Mouse (Mus musculus): Measurements from ENCODE around the gene Gnb2. TPM values are rescaled to one million over a fixed set of nuclear protein-coding genes. Genes with fewer than 3 reads are reported as not detected.

Gene Gnb2
- polyA plus RNA-seq, 1 experiment from 2014 or later = 513 TPM

DNA sequence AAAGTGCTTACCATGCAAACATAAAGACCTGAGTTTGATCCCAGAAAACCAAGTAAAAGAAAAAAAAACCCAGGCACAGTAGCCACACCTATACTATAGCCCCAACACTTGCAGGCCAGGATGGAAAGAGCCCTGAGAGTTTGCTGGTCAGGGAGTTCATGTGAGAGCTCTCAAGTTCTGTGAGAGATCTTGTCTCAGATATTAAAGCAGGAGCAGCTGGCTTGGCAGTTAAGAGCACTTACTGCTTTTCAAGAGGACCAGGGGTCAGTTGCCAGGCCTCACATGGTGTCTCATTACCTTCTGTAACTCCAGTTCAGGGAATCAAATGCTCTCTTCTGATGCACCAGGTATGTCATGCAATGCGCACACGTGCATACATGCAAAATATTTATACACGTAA is 1.5 kb upstream of the Gnb2 start:
- H3K9me3 ChIP-seq (ENCODE audit: low read length) = no peaks in the 10 kb centered on the region
- H3K36me3 ChIP-seq (ENCODE audit: insufficient read depth, low read length) = no peaks in the 10 kb centered on the region
- H3K27me3 ChIP-seq (replicated peaks; ENCODE audit: insufficient read depth, low read length) = no peaks in the 10 kb centered on the region
- peaks cover 10% of the 10 kb centered on the region for H3K4me1 ChIP-seq (ENCODE audit: insufficient read depth, low read depth, low read length)
- no peak overlapping the region for H3K9ac ChIP-seq (replicated peaks; ENCODE audit: low read depth)
- WGBS = 65% methylated on average over 3 of the region's 3 CpGs
- no peak overlapping the region for H3K4me3 ChIP-seq (ENCODE audit: low read depth, low read length)
- DNase-seq (ENCODE audit: low spot score) (peak; percentile 67), ATAC-seq (no peak)
- peak; percentile 39; the same call in 1 of the 2 replicates for TF ChIP-seq EP300 (IDR thresholded peaks at IDR 0.05)
- TF ChIP-seq CTCF (IDR thresholded peaks at IDR 0.05) = no peak
- no peak overlapping the region for H3K27ac ChIP-seq (ENCODE audit: low read length)
- H3K4me2 ChIP-seq (replicated peaks; ENCODE audit: low read depth, low read length) = no peak overlapping the region

DNA sequence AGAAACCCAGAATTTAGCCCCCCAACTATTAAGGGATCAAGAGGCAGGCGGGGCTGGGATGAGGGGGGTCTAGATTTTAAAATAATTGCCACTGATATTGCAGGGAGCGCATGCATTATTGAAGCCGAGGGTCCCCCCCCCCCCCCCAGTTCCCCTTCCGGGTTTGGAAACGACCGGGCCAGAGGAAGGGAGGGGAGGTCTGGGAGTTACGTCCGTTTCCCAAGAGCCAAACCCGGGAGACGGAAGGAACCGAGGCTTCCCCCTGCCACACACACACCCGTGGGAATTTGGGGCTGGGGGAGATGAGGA is 548 bp downstream of the Gnb2 start:
- WGBS = 0% methylated on average over 4 of the region's 12 CpGs
- peak overlapping the region; percentile 89 for H3K27ac ChIP-seq (ENCODE audit: low read length)
- H3K9ac ChIP-seq (replicated peaks; ENCODE audit: low read depth) = peak overlapping the region; percentile 79
- peak; percentile 34 for ATAC-seq
- peaks cover 16% of the 10 kb centered on the region for H3K36me3 ChIP-seq (ENCODE audit: insufficient read depth, low read length)
- TF ChIP-seq EP300 (IDR thresholded peaks at IDR 0.05) (no peak), CTCF (IDR thresholded peaks at IDR 0.05) (no peak)
- peak overlapping the region; percentile 75 for H3K4me3 ChIP-seq (ENCODE audit: low read depth, low read length)
- H3K9me3 ChIP-seq (ENCODE audit: low read length) = no peaks in the 10 kb centered on the region
- H3K27me3 ChIP-seq (replicated peaks; ENCODE audit: insufficient read depth, low read length) = no peaks in the 10 kb centered on the region
- DNase-seq (ENCODE audit: low spot score) = no peak
- peaks cover 10% of the 10 kb centered on the region for H3K4me1 ChIP-seq (ENCODE audit: insufficient read depth, low read depth, low read length)
- peak overlapping the region; percentile 92 for H3K4me2 ChIP-seq (replicated peaks; ENCODE audit: low read depth, low read length)

DNA sequence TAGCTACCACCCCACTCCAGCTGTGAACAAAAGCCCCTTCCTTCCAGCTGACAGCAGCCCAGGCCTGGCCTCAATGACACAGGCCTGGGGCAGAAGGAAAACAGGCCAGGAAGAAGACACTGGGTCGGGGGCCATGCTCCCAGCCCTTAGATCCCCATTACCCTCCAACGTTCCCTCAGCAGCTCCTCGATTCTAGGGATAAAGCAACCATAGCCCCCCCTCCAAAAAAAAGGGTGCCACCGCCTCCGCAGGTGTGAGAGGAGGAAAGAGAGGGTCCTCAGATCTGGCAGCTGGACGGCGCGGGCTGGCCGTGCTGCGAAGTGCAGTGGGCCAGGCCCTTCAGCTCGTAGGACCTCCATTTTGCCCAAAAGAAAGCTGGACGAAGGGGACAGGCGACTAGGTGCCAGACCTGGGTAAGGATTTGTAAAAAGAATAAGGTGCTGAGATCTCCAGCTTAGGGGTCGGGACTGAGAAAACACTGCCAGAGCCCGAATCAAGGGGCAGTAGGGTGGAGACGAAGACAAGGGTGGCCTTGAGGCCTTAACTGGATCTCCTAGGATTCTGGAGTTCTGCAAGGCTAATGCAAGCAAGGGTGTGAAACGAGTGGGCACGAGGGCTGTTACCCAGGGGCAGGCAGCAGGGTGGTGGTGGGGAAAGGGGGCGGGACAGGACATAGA is 1.0 kb downstream of the Gnb2 start:
- ATAC-seq = no peak

DNA sequence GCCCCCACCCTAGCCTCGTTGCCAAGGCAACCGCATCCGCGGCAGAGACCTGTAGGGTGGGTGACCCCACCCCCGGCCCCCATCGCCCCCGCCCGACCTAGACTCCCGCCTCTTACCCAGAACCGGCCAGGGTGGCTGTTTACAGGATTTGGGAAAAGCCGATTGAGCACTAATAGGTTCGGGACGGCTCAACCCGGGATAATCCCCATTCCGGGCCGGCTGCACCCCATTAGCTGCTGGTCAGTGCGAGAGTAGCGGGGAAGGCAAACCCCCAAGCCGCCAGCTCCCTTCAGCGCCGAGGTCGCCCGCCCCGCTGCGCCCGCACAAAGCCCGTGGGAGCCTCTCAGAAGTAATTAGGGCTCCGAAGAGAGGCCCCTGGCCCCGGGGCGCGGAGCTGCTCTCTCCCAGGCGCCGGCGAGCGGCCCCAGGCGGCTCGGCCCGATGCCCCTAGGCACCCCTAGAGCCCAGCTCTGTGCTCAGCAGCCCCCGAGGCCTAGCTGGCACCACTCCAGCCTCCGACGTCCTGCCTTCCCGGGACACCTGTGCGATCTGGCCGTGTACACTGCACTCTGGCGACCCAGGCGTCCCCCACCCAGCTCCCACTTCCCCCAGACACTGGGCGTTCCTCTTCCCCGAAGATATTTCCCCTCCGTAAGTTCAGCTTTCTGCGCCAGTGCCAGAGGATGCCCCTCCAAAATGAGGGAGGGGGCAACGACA is 1.7 kb downstream of the Gnb2 start:
- H3K27ac ChIP-seq (ENCODE audit: low read length) = peak overlapping the region; percentile 89
- H3K27me3 ChIP-seq (replicated peaks; ENCODE audit: insufficient read depth, low read length) = no peaks in the 10 kb centered on the region
- H3K4me1 ChIP-seq (ENCODE audit: insufficient read depth, low read depth, low read length) = peaks cover 10% of the 10 kb centered on the region
- no peaks in the 10 kb centered on the region for H3K9me3 ChIP-seq (ENCODE audit: low read length)
- H3K4me2 ChIP-seq (replicated peaks; ENCODE audit: low read depth, low read length) = peak overlapping the region; percentile 92
- DNase-seq (ENCODE audit: low spot score) (peak; percentile 45), ATAC-seq (0 out of 2 replicates have a peak, but pooled peaks have one; percentile 0)
- H3K36me3 ChIP-seq (ENCODE audit: insufficient read depth, low read length) = peaks cover 21% of the 10 kb centered on the region
- peak overlapping the region; percentile 75 for H3K4me3 ChIP-seq (ENCODE audit: low read depth, low read length)
- under 1% methylated on average over 42 of the region's 51 CpGs for WGBS
- H3K9ac ChIP-seq (replicated peaks; ENCODE audit: low read depth) = peak overlapping the region; percentile 79
- TF ChIP-seq CTCF (IDR thresholded peaks at IDR 0.05) (0 out of 2 replicates have a peak, but pooled peaks have one; percentile 1), EP300 (IDR thresholded peaks at IDR 0.05) (0 out of 2 replicates have a peak, but pooled peaks have one; percentile 6)

More for the DNA sequence above, 1.0 kb downstream of the Gnb2 start:
- Histone ChIP-seq H3K4me2 (replicated peaks; ENCODE audit: low read depth, low read length) (peak overlapping the region; percentile 92), H3K9ac (replicated peaks; ENCODE audit: low read depth) (peak overlapping the region; percentile 79), H3K9me3 (ENCODE audit: low read length) (no peaks in the 10 kb centered on the region), H3K27me3 (replicated peaks; ENCODE audit: insufficient read depth, low read length) (no peaks in the 10 kb centered on the region), H3K27ac (ENCODE audit: low read length) (peak overlapping the region; percentile 89), H3K36me3 (ENCODE audit: insufficient read depth, low read length) (peaks cover 21% of the 10 kb centered on the region), H3K4me3 (ENCODE audit: low read depth, low read length) (peak overlapping the region; percentile 75), H3K4me1 (ENCODE audit: insufficient read depth, low read depth, low read length) (peaks cover 10% of the 10 kb centered on the region)
- DNase-seq (ENCODE audit: low spot score) = peak; percentile 43
- TF ChIP-seq CTCF (IDR thresholded peaks at IDR 0.05) = no peak
- TF ChIP-seq EP300 (IDR thresholded peaks at IDR 0.05) = no peak
- 2% methylated on average over 19 of the region's 19 CpGs for WGBS

DNA sequence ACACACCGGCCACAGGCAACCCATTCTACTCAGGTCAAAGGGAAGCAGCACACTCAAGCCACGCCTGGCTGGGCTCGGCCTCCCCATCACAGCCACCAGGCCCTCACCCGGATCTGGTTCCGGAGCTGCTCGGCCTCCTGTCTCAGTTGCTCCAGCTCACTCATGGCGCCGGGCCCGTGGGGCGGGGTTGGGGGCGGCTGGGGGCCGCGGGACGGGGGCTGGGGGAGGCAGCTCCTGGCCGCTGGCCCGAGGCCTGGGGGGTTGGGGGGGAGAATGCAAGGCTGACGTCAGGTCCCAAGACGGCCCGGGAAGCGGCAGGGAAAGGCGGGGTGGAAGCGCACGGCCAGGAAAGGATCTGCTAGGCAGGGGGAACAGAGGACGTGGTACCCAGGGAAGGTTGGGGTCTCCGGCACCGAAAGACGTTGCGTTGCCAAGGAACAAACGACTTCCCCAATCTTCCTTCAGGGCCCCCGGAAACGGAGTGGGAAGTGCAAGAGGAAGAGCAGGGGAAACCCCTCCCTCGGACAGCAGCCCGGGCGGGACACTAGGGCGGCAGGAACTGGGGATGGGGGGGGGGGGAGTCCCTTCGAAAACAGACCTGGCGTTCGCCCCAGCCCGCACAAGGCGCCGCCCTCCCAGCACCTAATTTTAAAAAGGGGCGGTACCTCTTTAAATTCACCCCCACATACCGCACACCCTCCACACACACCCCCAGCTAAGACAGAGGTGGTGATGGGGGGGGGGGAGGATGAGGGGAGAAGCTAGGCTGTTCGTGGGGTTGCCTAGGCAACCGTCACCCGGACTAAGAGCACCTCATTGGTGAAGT is 2.5 kb downstream of the Gnb2 start:
- Histone ChIP-seq H3K4me2 (replicated peaks; ENCODE audit: low read depth, low read length) (peak overlapping the region; percentile 92), H3K9me3 (ENCODE audit: low read length) (no peaks in the 10 kb centered on the region), H3K4me3 (ENCODE audit: low read depth, low read length) (peak overlapping the region; percentile 75), H3K36me3 (ENCODE audit: insufficient read depth, low read length) (peaks cover 21% of the 10 kb centered on the region), H3K27ac (ENCODE audit: low read length) (peak overlapping the region; percentile 89), H3K9ac (replicated peaks; ENCODE audit: low read depth) (peak overlapping the region; percentile 79), H3K27me3 (replicated peaks; ENCODE audit: insufficient read depth, low read length) (no peaks in the 10 kb centered on the region), H3K4me1 (ENCODE audit: insufficient read depth, low read depth, low read length) (peaks cover 10% of the 10 kb centered on the region)
- DNase-seq (ENCODE audit: low spot score) (peak; percentile 79), ATAC-seq (peak; percentile 38)
- WGBS = 1% methylated on average over 36 of the region's 46 CpGs
- TF ChIP-seq CTCF (IDR thresholded peaks at IDR 0.05) (no peak), EP300 (IDR thresholded peaks at IDR 0.05) (peak; percentile 18; the same call in 1 of the 2 replicates)

DNA sequence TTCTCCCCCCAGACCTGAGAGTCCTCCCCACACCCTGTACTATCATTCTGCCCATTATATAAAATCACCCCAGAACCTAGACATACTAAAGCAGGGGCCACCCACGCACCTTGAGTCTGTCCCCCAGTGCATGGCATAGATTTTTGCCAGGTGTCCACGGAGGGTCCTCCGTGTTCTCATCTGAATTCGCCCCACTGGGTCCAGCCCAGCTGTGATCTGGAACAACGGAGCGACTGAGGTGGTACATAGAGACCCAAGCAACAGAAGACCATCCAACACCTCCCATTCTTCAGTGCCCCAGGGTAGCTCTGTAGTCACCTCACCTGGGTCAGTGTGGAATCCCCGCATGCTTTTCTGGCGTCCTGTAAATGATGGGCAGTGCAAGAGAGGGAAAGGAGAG is 3.2 kb downstream of the Gnb2 start:
- Histone ChIP-seq H3K4me1 (ENCODE audit: insufficient read depth, low read depth, low read length) (peaks cover 10% of the 10 kb centered on the region), H3K9ac (replicated peaks; ENCODE audit: low read depth) (peak overlapping the region; percentile 79; the same call in 1 of the 2 replicates), H3K36me3 (ENCODE audit: insufficient read depth, low read length) (peaks cover 25% of the 10 kb centered on the region), H3K27me3 (replicated peaks; ENCODE audit: insufficient read depth, low read length) (no peaks in the 10 kb centered on the region), H3K4me2 (replicated peaks; ENCODE audit: low read depth, low read length) (peak overlapping the region; percentile 92), H3K9me3 (ENCODE audit: low read length) (no peaks in the 10 kb centered on the region), H3K27ac (ENCODE audit: low read length) (peak overlapping the region; percentile 89), H3K4me3 (ENCODE audit: low read depth, low read length) (peak overlapping the region; percentile 75)
- no peak for TF ChIP-seq EP300 (IDR thresholded peaks at IDR 0.05)
- TF ChIP-seq CTCF (IDR thresholded peaks at IDR 0.05) = no peak
- DNase-seq (ENCODE audit: low spot score) (no peak), ATAC-seq (no peak)
- 73% methylated on average over 8 of the region's 8 CpGs for WGBS

Data from lung, postnatal 0 days (tissue).